Mouse (Mus musculus): ENCODE data around the gene Pdc.
"Not testable (repeated sequence)": the region's sequence is repeated elsewhere in the genome, so short reads cannot be mapped to it uniquely, and the experiment has no call there.

The Pdc gene

DNA sequence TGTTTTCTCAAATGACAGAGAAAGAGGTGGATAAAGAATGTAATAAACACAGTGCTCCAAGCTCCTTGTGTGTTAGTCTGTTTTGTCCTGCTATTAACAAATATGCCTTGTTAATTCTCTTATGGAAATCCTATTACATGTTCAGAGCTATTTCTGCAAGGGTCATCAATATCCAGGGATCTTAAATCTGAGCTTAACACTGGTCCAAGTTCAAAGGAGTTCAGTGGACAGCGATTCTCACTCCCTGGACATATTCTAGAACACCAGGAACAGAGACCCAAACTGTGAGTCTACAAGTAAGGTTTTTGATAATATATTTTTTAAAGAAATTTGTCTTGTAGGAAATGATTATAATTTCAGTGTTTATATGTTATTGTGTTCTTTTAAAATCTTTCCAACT is at the start of gene Pdc:
TSS of gene Pdc (plus strand) at position 213 of the 400 bp plus-strand sequence.
- no peak for DNase-seq

DNA sequence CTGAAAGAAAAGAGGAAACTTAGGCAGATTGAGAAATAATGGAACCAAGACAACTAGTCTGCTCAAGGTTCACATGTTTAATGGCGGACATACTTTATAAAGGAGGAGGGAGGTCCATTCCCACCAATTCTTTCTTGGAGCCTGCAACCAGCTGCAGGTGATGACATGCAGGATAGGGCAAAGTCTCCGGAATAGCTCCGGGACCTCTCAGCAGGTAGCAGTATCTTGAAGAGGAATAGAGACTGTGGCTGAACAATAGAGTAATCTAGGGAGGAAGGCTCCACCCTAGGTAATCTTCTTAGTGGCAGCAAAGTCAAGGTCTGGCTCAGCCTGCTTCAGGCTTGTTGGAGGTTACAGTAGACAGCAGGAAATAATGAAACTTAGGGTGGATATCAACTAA is 25.2 kb upstream of the Pdc start:
- not testable (repeated sequence) for DNase-seq

DNA sequence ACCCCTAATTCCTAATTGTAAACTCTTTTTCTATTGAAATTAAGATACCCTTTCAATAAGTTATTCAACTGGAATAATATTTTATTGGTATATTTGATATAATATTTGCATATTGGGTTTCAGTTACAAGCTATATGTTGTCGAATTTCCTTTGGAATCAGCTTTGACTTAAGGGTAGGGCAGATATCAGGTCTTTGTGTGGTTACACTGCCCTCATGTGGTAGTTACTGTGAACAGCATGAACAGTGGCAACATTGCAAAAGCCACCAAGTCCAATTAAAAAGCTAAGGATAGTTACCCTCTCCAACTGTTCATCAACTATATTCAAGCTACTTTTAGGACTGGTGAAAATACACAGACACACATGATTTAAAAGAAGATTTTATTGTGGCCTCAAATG is 11.6 kb upstream of the Pdc start:
- DNase-seq = peak; percentile 6

DNA sequence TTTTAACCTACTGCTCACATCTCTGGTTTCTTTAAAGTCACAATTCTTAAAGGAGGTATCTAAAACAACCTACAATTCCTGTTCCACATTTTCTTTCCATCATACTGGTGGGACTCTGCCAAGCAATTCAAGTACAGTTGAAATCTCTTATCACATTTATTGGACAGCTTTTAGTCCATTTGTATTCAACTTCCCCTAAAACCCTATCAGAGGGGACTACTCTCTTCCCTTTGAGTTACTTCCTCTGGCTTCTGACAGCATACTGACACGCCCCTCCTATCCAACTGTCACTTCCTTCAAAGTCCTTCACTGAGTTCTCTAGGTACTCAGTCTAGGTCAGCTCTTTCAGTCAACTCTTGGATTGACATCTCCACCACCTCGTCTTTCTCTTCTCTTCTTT is 15.9 kb downstream of the Pdc start:
- no peak for DNase-seq

DNA sequence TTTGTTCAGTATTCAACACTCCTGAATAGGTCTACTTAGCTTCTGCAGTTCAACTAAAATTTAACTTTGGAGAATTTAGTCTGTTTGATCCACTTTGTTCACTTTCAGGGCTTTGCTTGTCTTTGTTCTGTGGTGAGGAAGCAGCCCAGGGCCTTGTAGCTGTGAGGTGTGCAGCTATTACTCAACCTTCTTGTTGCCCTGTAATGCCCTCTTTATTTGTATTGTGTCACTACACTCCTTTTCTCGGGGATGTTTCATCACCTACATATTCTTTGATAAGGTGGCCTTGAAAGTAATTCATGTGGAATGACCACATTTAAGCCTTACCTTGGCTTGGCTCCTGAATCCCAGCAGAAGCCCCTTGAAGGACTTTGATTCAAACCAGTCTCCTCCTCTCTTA is 41.6 kb downstream of the Pdc start:
- DNase-seq = no peak

DNA sequence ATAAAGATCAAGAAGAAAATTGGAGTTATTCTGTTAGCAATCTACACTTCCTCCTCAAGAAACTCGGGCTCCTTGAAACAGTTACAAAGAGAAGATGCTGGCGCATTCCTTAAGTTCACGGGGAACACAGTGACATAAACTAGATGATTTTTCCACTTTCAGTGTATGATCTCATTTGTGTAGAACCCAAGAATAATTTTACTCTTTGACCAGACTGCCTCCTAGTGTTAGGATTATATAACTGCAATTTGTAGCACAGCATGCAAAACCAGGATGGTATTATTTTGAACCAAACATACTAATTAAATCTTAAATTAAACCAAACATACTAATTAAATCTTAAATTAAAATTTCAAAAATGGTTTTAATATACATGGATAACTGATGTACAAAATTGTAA is 53.7 kb downstream of the Pdc start:
- no peak for DNase-seq

DNA sequence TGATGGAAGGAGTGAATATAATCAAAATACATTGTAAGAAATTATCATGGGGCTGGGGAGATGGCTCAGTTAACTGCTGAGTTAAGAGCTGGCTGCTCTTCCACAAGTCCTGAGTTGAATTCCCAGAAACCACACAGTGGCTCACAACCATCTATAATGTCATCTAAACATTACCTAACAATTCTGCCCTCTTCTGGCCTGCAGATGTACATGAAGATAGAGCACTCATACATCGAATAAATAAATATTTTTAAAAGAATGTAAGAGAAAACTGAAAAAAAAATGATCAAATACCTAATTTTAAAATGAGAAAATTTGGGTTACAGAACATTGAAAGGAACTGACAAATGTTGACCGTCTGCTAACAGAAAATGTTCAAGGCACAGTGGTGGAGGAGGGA is 55.0 kb downstream of the Pdc start:
- no peak for DNase-seq

All from lung, postnatal 14 days (tissue).